Mouse (Mus musculus) cerebellum, postnatal 10 days (tissue): ENCODE results near the gene Myb.

Experiments
- DNase-seq, 2 experiments: peaks; one replicate each; pipeline ENCODE4 v3.0.0; 2021; ENCODE audit warnings: mixed read lengths in 2 of 2

Gene Myb

GRCm38 (mm10) chr10:21160537-21161358 lies at the start of gene Myb:
TSS of gene Myb (minus strand) at chr10:21160984.
- DNase-seq: peak; percentile 78 to 86

GRCm38 (mm10) chr10:21207378-21207777 lies 46.6 kb upstream of the Myb start:
- DNase-seq: no peak

- DNase-seq: no peak
These were observed 45.4 kb upstream of the Myb start for GRCm38 (mm10) chr10:21206232-21206631.

- no peak for DNase-seq
These were observed 43.8 kb upstream of the Myb start for GRCm38 (mm10) chr10:21204496-21205085.

GRCm38 (mm10) chr10:21203886-21204285 lies 43.1 kb upstream of the Myb start:
- DNase-seq: no peak

- no peak for DNase-seq
These were observed 42.7 kb upstream of the Myb start for GRCm38 (mm10) chr10:21203461-21203860.

- DNase-seq: no peak
These were observed 40.0 kb upstream of the Myb start for GRCm38 (mm10) chr10:21200761-21201160.

- DNase-seq: no peak
These were observed 39.5 kb upstream of the Myb start for GRCm38 (mm10) chr10:21200322-21200721.

- no peak for DNase-seq
These were observed 35.9 kb upstream of the Myb start for GRCm38 (mm10) chr10:21196646-21197116.

GRCm38 (mm10) chr10:21195597-21195996 lies 34.8 kb upstream of the Myb start:
- no peak for DNase-seq

GRCm38 (mm10) chr10:21193935-21194505 lies 33.2 kb upstream of the Myb start:
- DNase-seq: no peak

- DNase-seq: no peak
These were observed 32.5 kb upstream of the Myb start for GRCm38 (mm10) chr10:21193088-21193934.

- DNase-seq: no peak
These were observed 31.7 kb upstream of the Myb start for GRCm38 (mm10) chr10:21192436-21192835.

GRCm38 (mm10) chr10:21189756-21190397 lies 29.1 kb upstream of the Myb start:
- DNase-seq: no peak

GRCm38 (mm10) chr10:21189275-21189601 lies 28.5 kb upstream of the Myb start:
- DNase-seq: no peak

- DNase-seq: peak; percentile 79 to 82
These were observed 27.9 kb upstream of the Myb start for GRCm38 (mm10) chr10:21188564-21189274.

- no peak for DNase-seq
These were observed 27.1 kb upstream of the Myb start for GRCm38 (mm10) chr10:21187847-21188246.

GRCm38 (mm10) chr10:21186733-21187132 lies 25.9 kb upstream of the Myb start:
- no peak for DNase-seq

GRCm38 (mm10) chr10:21178711-21179110 lies 17.9 kb upstream of the Myb start:
- DNase-seq: peak; percentile 21 to 23

GRCm38 (mm10) chr10:21178281-21178680 lies 17.5 kb upstream of the Myb start:
- no peak for DNase-seq

- DNase-seq: no peak
These were observed 11.9 kb upstream of the Myb start for GRCm38 (mm10) chr10:21172650-21173200.

GRCm38 (mm10) chr10:21168466-21168865 lies 7.7 kb upstream of the Myb start:
- no peak for DNase-seq
